Mouse (Mus musculus): ENCODE measurements at regions not wholly inside any gene's neighbourhood (a gene's known extent, or its start where the extent isn't known, plus 50 kb on each side); places are given as distances from the start of the nearest gene placed in this dataset.
A peak's percentile ranks its signal among the peaks of the same experiment; 100 is the strongest.
"Not testable (repeated sequence)": the region's sequence is repeated elsewhere in the genome, so short reads cannot be mapped to it uniquely, and the experiment has no call there.

DNA sequence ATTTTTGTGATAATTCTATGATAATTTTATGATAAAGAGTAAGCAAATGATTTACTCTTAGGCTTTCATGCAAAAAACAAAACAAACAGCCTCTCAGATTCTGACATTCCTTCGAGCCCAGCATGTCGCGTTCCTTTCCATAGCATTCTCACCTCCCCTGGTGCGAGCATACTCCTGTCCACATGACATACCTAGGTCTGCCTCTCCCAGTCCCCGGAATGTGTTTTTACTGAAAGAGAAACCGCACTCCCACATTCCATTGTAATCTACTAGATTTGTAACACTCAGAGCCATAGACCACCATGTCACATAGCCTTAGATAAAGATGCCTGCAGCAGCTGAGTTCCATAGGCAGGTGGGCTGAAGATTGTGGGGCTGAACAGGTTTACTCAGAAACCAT, 250.8 kb downstream of the Gxylt1 start:
- no peak overlapping the region for H3K4me3 ChIP-seq (replicated peaks; ENCODE audit: low read length)
- TF ChIP-seq CTCF (conservative IDR thresholded peaks at IDR 0.05; ENCODE audit: low read length) = no peak
- TF ChIP-seq NANOG (IDR thresholded peaks at IDR 0.05; ENCODE audit: borderline replicate concordance, low read length) = no peak
- no peak for TF ChIP-seq POU5F1 (IDR thresholded peaks at IDR 0.05; ENCODE audit: borderline replicate concordance, low read length)
- no peaks in the 10 kb centered on the region for H3K27me3 ChIP-seq (ENCODE audit: insufficient read depth, low read length)
- H3K9me3 ChIP-seq (ENCODE audit: low read length) = no peaks in the 10 kb centered on the region
- H3K4me1 ChIP-seq (replicated peaks; ENCODE audit: low read depth, low read length) = no peaks in the 10 kb centered on the region
- no peaks in the 10 kb centered on the region for H3K36me3 ChIP-seq (ENCODE audit: insufficient read depth, low read length)

DNA sequence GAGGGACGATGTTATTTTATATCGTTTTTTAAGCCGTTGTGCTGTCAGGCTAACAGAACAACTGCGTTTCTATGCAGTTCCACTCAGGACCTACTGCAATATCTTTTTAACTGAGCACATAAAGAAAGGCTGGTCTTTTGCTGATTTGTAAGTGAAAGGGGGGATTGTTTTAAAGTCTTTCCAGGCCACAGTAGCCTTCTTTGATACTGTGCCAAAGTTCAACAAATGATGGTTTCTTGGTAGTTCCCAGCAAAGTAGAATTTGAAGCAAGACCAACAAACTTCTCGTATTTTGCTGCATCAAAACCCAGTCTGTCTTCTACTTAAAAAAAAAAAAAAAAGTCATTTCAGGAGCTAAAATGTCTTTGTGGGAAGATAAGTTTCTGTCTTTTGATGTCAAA, 263.8 kb downstream of the Gxylt1 start:
- TF ChIP-seq NANOG (IDR thresholded peaks at IDR 0.05; ENCODE audit: borderline replicate concordance, low read length) (no peak), POU5F1 (IDR thresholded peaks at IDR 0.05; ENCODE audit: borderline replicate concordance, low read length) (no peak), CTCF (conservative IDR thresholded peaks at IDR 0.05; ENCODE audit: low read length) (no peak)
- H3K4me1 ChIP-seq (replicated peaks; ENCODE audit: low read depth, low read length) = peaks cover 20% of the 10 kb centered on the region
- H3K36me3 ChIP-seq (ENCODE audit: insufficient read depth, low read length) = no peaks in the 10 kb centered on the region
- H3K27me3 ChIP-seq (ENCODE audit: insufficient read depth, low read length) = no peaks in the 10 kb centered on the region
- H3K9me3 ChIP-seq (ENCODE audit: low read length) = no peaks in the 10 kb centered on the region
- no peak overlapping the region for H3K4me3 ChIP-seq (replicated peaks; ENCODE audit: low read length)

DNA sequence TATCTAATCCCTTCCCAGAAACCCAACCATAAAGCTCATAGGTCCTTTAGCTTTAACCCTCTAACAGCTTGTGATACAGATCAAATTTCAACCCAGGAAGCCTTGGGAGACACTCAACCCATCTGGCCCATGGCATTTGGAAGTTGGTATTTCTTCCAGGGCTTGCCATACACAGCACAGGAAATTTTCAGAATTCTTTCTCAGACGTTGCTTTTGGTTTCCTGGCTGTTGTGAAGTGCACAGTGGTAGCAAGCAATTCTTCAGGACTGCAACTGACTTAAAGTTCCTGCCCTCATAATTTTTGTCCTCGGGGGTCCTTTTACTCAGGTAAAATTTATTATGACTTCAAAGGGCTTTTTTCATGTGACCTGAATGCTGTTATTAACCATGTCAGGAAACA, 264.4 kb downstream of the Gxylt1 start:
- no peaks in the 10 kb centered on the region for H3K9me3 ChIP-seq (ENCODE audit: low read length)
- TF ChIP-seq POU5F1 (IDR thresholded peaks at IDR 0.05; ENCODE audit: borderline replicate concordance, low read length) (no peak), CTCF (conservative IDR thresholded peaks at IDR 0.05; ENCODE audit: low read length) (no peak), NANOG (IDR thresholded peaks at IDR 0.05; ENCODE audit: borderline replicate concordance, low read length) (no peak)
- peaks cover 23% of the 10 kb centered on the region for H3K4me1 ChIP-seq (replicated peaks; ENCODE audit: low read depth, low read length)
- no peaks in the 10 kb centered on the region for H3K36me3 ChIP-seq (ENCODE audit: insufficient read depth, low read length)
- H3K27me3 ChIP-seq (ENCODE audit: insufficient read depth, low read length) = no peaks in the 10 kb centered on the region
- no peak overlapping the region for H3K4me3 ChIP-seq (replicated peaks; ENCODE audit: low read length)

GRCm38 (mm10) chr15:93005751-93006231, 269.2 kb downstream of the Gxylt1 start:
- H3K4me1 ChIP-seq (replicated peaks; ENCODE audit: low read depth, low read length) = peaks cover 66% of the 10 kb centered on the region
- no peaks in the 10 kb centered on the region for H3K36me3 ChIP-seq (ENCODE audit: insufficient read depth, low read length)
- H3K9me3 ChIP-seq (ENCODE audit: low read length) = no peaks in the 10 kb centered on the region
- H3K4me3 ChIP-seq (replicated peaks; ENCODE audit: low read length) = peak overlapping the region; percentile 60
- TF ChIP-seq NANOG (IDR thresholded peaks at IDR 0.05; ENCODE audit: borderline replicate concordance, low read length) (no peak), CTCF (conservative IDR thresholded peaks at IDR 0.05; ENCODE audit: low read length) (no peak), POU5F1 (IDR thresholded peaks at IDR 0.05; ENCODE audit: borderline replicate concordance, low read length) (no peak)
- no peaks in the 10 kb centered on the region for H3K27me3 ChIP-seq (ENCODE audit: insufficient read depth, low read length)

- H3K4me3 ChIP-seq (replicated peaks; ENCODE audit: low read length) = peak overlapping the region; percentile 60
- 0 out of 2 replicates have a peak, but pooled peaks have one; percentile 4 for TF ChIP-seq CTCF (conservative IDR thresholded peaks at IDR 0.05; ENCODE audit: low read length)
- H3K27me3 ChIP-seq (ENCODE audit: insufficient read depth, low read length); H3K36me3 ChIP-seq (ENCODE audit: insufficient read depth, low read length); H3K9me3 ChIP-seq (ENCODE audit: low read length): not testable (repeated sequence)
- H3K4me1 ChIP-seq (replicated peaks; ENCODE audit: low read depth, low read length) = peaks cover 68% of the 10 kb centered on the region
Observed at GRCm38 (mm10) chr15:93005186-93005585, 269.8 kb downstream of the Gxylt1 start.

DNA sequence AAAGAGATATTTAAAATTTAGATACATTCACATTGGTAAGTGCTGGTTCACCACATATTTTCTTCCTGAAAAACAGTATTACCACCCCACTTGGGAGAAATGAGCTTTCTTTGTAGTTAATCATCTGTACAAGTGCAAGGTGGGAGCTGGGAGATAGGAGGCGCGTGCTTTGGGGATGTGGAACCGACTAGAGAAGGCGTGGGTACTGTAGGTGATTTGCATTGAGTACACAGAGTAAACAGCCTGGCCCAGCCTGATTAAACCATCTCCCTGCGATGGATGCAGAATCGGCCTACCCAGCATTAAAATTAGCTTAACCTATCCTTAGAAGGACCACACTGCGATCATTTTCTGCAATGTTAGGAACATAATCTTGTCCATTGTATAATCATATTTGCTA, 270.4 kb downstream of the Gxylt1 start:
- H3K36me3 ChIP-seq (ENCODE audit: insufficient read depth, low read length) = no peaks in the 10 kb centered on the region
- H3K4me1 ChIP-seq (replicated peaks; ENCODE audit: low read depth, low read length) = peaks cover 74% of the 10 kb centered on the region
- H3K4me3 ChIP-seq (replicated peaks; ENCODE audit: low read length) = no peak overlapping the region
- TF ChIP-seq POU5F1 (IDR thresholded peaks at IDR 0.05; ENCODE audit: borderline replicate concordance, low read length) (no peak), NANOG (IDR thresholded peaks at IDR 0.05; ENCODE audit: borderline replicate concordance, low read length) (no peak), CTCF (conservative IDR thresholded peaks at IDR 0.05; ENCODE audit: low read length) (no peak)
- no peaks in the 10 kb centered on the region for H3K9me3 ChIP-seq (ENCODE audit: low read length)
- no peaks in the 10 kb centered on the region for H3K27me3 ChIP-seq (ENCODE audit: insufficient read depth, low read length)

DNA sequence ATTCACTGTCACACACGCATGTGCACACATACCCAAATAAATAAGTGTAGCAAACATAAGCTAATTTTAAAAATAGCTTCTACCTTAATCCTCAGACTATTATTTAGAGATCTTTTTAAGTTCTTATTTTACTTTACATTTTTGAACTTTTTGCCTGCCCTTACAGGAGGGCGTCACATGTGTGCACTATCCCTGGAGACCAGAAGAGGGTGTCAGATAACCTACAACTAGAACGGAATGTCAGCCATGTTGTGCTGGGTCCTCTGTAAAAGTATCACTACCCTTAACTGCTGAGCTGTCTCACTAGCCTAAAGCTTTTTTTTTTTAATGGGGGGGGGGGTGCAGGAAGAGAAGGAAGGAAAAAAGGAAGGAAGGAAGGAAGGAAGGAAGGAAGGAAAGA, 271.7 kb downstream of the Gxylt1 start:
- Histone ChIP-seq H3K9me3 (ENCODE audit: low read length) (peaks cover 4% of the 10 kb centered on the region), H3K4me1 (replicated peaks; ENCODE audit: low read depth, low read length) (peaks cover 78% of the 10 kb centered on the region), H3K4me3 (replicated peaks; ENCODE audit: low read length) (peak overlapping the region; percentile 64), H3K36me3 (ENCODE audit: insufficient read depth, low read length) (no peaks in the 10 kb centered on the region), H3K27me3 (ENCODE audit: insufficient read depth, low read length) (no peaks in the 10 kb centered on the region)
- TF ChIP-seq POU5F1 (IDR thresholded peaks at IDR 0.05; ENCODE audit: borderline replicate concordance, low read length) (no peak), CTCF (conservative IDR thresholded peaks at IDR 0.05; ENCODE audit: low read length) (peak; percentile 33), NANOG (IDR thresholded peaks at IDR 0.05; ENCODE audit: borderline replicate concordance, low read length) (no peak)

GRCm38 (mm10) chr15:93002002-93002904, 272.7 kb downstream of the Gxylt1 start:
- no peaks in the 10 kb centered on the region for H3K36me3 ChIP-seq (ENCODE audit: insufficient read depth, low read length)
- peak overlapping the region; percentile 80 for H3K4me3 ChIP-seq (replicated peaks; ENCODE audit: low read length)
- H3K4me1 ChIP-seq (replicated peaks; ENCODE audit: low read depth, low read length) = peaks cover 72% of the 10 kb centered on the region
- no peaks in the 10 kb centered on the region for H3K27me3 ChIP-seq (ENCODE audit: insufficient read depth, low read length)
- no peak for TF ChIP-seq CTCF (conservative IDR thresholded peaks at IDR 0.05; ENCODE audit: low read length)
- TF ChIP-seq POU5F1 (IDR thresholded peaks at IDR 0.05; ENCODE audit: borderline replicate concordance, low read length) = no peak
- TF ChIP-seq NANOG (IDR thresholded peaks at IDR 0.05; ENCODE audit: borderline replicate concordance, low read length) = no peak
- H3K9me3 ChIP-seq (ENCODE audit: low read length) = peaks cover 8% of the 10 kb centered on the region

All from E14TG2a.4 (cell line).